Mouse (Mus musculus): ENCODE results near the gene Vamp1. TPM values are rescaled to one million over a fixed set of nuclear protein-coding genes. Genes with fewer than 3 reads are reported as not detected.

Gene Vamp1
- polyA plus RNA-seq, 1 experiment, result 0.69 TPM

GRCm38 (mm10) chr6:125213715-125214114 lies 1.6 kb upstream of the Vamp1 start:
- Histone ChIP-seq H3K36me3 (ENCODE audit: control insufficient read depth, insufficient read depth) (no peaks in the 10 kb centered on the region), H3K79me3 (ENCODE audit: low read depth) (no peaks in the 10 kb centered on the region), H3K4me3 (ENCODE audit: insufficient read depth, poor library complexity, severe bottlenecking) (no peak overlapping the region), H3ac (ENCODE audit: control insufficient read depth, insufficient read length, low read depth) (no peak overlapping the region), H3K79me2 (ENCODE audit: control insufficient read depth, insufficient read depth) (no peaks in the 10 kb centered on the region), H3K27me3 (ENCODE audit: control insufficient read depth, insufficient read depth, insufficient read length) (peaks cover 13% of the 10 kb centered on the region)
- TF ChIP-seq MYOD1 (IDR thresholded peaks at IDR 0.05; ENCODE audit: control insufficient read depth, insufficient read length, low read depth) (no peak), USF1 (IDR thresholded peaks at IDR 0.05; ENCODE audit: low read depth) (no peak), MAX (IDR thresholded peaks at IDR 0.05) (no peak), MYOG (IDR thresholded peaks at IDR 0.05; ENCODE audit: control insufficient read depth, extremely low read depth, insufficient read length) (no peak), CEBPB (IDR thresholded peaks at IDR 0.05; ENCODE audit: low read depth) (no peak), CTCF (IDR thresholded peaks at IDR 0.05; ENCODE audit: control insufficient read depth, insufficient read depth, insufficient read length) (no peak), FOSL1 (IDR thresholded peaks at IDR 0.05; ENCODE audit: insufficient read depth, low read length, poor library complexity, severe bottlenecking) (no peak)

GRCm38 (mm10) chr6:125216898-125217297 lies 1.5 kb downstream of the Vamp1 start:
- Histone ChIP-seq H3K79me2 (ENCODE audit: control insufficient read depth, insufficient read depth) (no peaks in the 10 kb centered on the region), H3K4me3 (ENCODE audit: insufficient read depth, poor library complexity, severe bottlenecking) (no peak overlapping the region), H3K36me3 (ENCODE audit: control insufficient read depth, insufficient read depth) (no peaks in the 10 kb centered on the region), H3K79me3 (ENCODE audit: low read depth) (no peaks in the 10 kb centered on the region), H3K27me3 (ENCODE audit: control insufficient read depth, insufficient read depth, insufficient read length) (peaks cover 10% of the 10 kb centered on the region), H3ac (ENCODE audit: control insufficient read depth, insufficient read length, low read depth) (no peak overlapping the region)
- TF ChIP-seq MYOD1 (IDR thresholded peaks at IDR 0.05; ENCODE audit: control insufficient read depth, insufficient read length, low read depth) (no peak), USF1 (IDR thresholded peaks at IDR 0.05; ENCODE audit: low read depth) (no peak), CEBPB (IDR thresholded peaks at IDR 0.05; ENCODE audit: low read depth) (no peak), CTCF (IDR thresholded peaks at IDR 0.05; ENCODE audit: control insufficient read depth, insufficient read depth, insufficient read length) (no peak), MYOG (IDR thresholded peaks at IDR 0.05; ENCODE audit: control insufficient read depth, extremely low read depth, insufficient read length) (no peak), FOSL1 (IDR thresholded peaks at IDR 0.05; ENCODE audit: insufficient read depth, low read length, poor library complexity, severe bottlenecking) (no peak), MAX (IDR thresholded peaks at IDR 0.05) (no peak)

GRCm38 (mm10) chr6:125217899-125218298 lies 2.5 kb downstream of the Vamp1 start:
- Histone ChIP-seq H3K27me3 (ENCODE audit: control insufficient read depth, insufficient read depth, insufficient read length) (peaks cover 5% of the 10 kb centered on the region), H3ac (ENCODE audit: control insufficient read depth, insufficient read length, low read depth) (no peak overlapping the region), H3K79me3 (ENCODE audit: low read depth) (no peaks in the 10 kb centered on the region), H3K36me3 (ENCODE audit: control insufficient read depth, insufficient read depth) (no peaks in the 10 kb centered on the region), H3K4me3 (ENCODE audit: insufficient read depth, poor library complexity, severe bottlenecking) (no peak overlapping the region), H3K79me2 (ENCODE audit: control insufficient read depth, insufficient read depth) (no peaks in the 10 kb centered on the region)
- TF ChIP-seq USF1 (IDR thresholded peaks at IDR 0.05; ENCODE audit: low read depth) (no peak), CTCF (IDR thresholded peaks at IDR 0.05; ENCODE audit: control insufficient read depth, insufficient read depth, insufficient read length) (no peak), MYOD1 (IDR thresholded peaks at IDR 0.05; ENCODE audit: control insufficient read depth, insufficient read length, low read depth) (no peak), CEBPB (IDR thresholded peaks at IDR 0.05; ENCODE audit: low read depth) (no peak)

- no peaks in the 10 kb centered on the region for H3K36me3 ChIP-seq (ENCODE audit: control insufficient read depth, insufficient read depth)
- no peaks in the 10 kb centered on the region for H3K79me3 ChIP-seq (ENCODE audit: low read depth)
- no peak overlapping the region for H3K4me3 ChIP-seq (ENCODE audit: insufficient read depth, poor library complexity, severe bottlenecking)
- H3K79me2 ChIP-seq (ENCODE audit: control insufficient read depth, insufficient read depth), result no peaks in the 10 kb centered on the region
- H3ac ChIP-seq (ENCODE audit: control insufficient read depth, insufficient read length, low read depth), result no peak overlapping the region
- TF ChIP-seq FOSL1 (IDR thresholded peaks at IDR 0.05; ENCODE audit: insufficient read depth, low read length, poor library complexity, severe bottlenecking) (no peak), CEBPB (IDR thresholded peaks at IDR 0.05; ENCODE audit: low read depth) (no peak), CTCF (IDR thresholded peaks at IDR 0.05; ENCODE audit: control insufficient read depth, insufficient read depth, insufficient read length) (peak; percentile 5)
- no peaks in the 10 kb centered on the region for H3K27me3 ChIP-seq (ENCODE audit: control insufficient read depth, insufficient read depth, insufficient read length)
These were observed 3.6 kb downstream of the Vamp1 start for GRCm38 (mm10) chr6:125218963-125219362.

GRCm38 (mm10) chr6:125221115-125221745 lies 5.9 kb downstream of the Vamp1 start:
- no peak overlapping the region for H3ac ChIP-seq (ENCODE audit: control insufficient read depth, insufficient read length, low read depth)

GRCm38 (mm10) chr6:125222146-125222545 lies 6.8 kb downstream of the Vamp1 start:
- no peak for TF ChIP-seq FOSL1 (IDR thresholded peaks at IDR 0.05; ENCODE audit: insufficient read depth, low read length, poor library complexity, severe bottlenecking)
- TF ChIP-seq CTCF (IDR thresholded peaks at IDR 0.05; ENCODE audit: control insufficient read depth, insufficient read depth, insufficient read length), result no peak
- no peak for TF ChIP-seq MYOG (IDR thresholded peaks at IDR 0.05; ENCODE audit: control insufficient read depth, extremely low read depth, insufficient read length)
- TF ChIP-seq CEBPB (IDR thresholded peaks at IDR 0.05; ENCODE audit: low read depth), result no peak
- TF ChIP-seq MYOD1 (IDR thresholded peaks at IDR 0.05; ENCODE audit: control insufficient read depth, insufficient read length, low read depth), result no peak
- TF ChIP-seq USF1 (IDR thresholded peaks at IDR 0.05; ENCODE audit: low read depth), result no peak
- no peak for TF ChIP-seq MAX (IDR thresholded peaks at IDR 0.05)
- Histone ChIP-seq H3ac (ENCODE audit: control insufficient read depth, insufficient read length, low read depth) (no peak overlapping the region), H3K79me2 (ENCODE audit: control insufficient read depth, insufficient read depth) (no peaks in the 10 kb centered on the region), H3K36me3 (ENCODE audit: control insufficient read depth, insufficient read depth) (no peaks in the 10 kb centered on the region), H3K27me3 (ENCODE audit: control insufficient read depth, insufficient read depth, insufficient read length) (no peaks in the 10 kb centered on the region), H3K79me3 (ENCODE audit: low read depth) (no peaks in the 10 kb centered on the region), H3K4me3 (ENCODE audit: insufficient read depth, poor library complexity, severe bottlenecking) (no peak overlapping the region)

More at GRCm38 (mm10) chr6:125221115-125221745, 5.9 kb downstream of the Vamp1 start:
- no peaks in the 10 kb centered on the region for H3K27me3 ChIP-seq (ENCODE audit: control insufficient read depth, insufficient read depth, insufficient read length)
- no peak overlapping the region for H3K4me3 ChIP-seq (ENCODE audit: insufficient read depth, poor library complexity, severe bottlenecking)
- H3K79me3 ChIP-seq (ENCODE audit: low read depth), result no peaks in the 10 kb centered on the region
- no peaks in the 10 kb centered on the region for H3K79me2 ChIP-seq (ENCODE audit: control insufficient read depth, insufficient read depth)
- no peak for TF ChIP-seq USF1 (IDR thresholded peaks at IDR 0.05; ENCODE audit: low read depth)
- H3K36me3 ChIP-seq (ENCODE audit: control insufficient read depth, insufficient read depth), result no peaks in the 10 kb centered on the region
